Mouse (Mus musculus): ENCODE measurements around the gene Gm17087.

Gene Gm17087

GRCm38 (mm10) chr17:8541974-8542538 lies 24.7 kb downstream of the Gm17087 start:
- no peak for DNase-seq

GRCm38 (mm10) chr17:8538102-8538501 lies 28.6 kb downstream of the Gm17087 start:
- DNase-seq = peak; percentile 57

- no peak for DNase-seq
These were observed 30.2 kb downstream of the Gm17087 start for GRCm38 (mm10) chr17:8536522-8536921.

GRCm38 (mm10) chr17:8533828-8534227 lies 32.9 kb downstream of the Gm17087 start:
- DNase-seq = peak; percentile 40

- no peak for DNase-seq
These were observed 34.1 kb downstream of the Gm17087 start for GRCm38 (mm10) chr17:8532609-8533008.

- no peak for DNase-seq
These were observed 38.1 kb downstream of the Gm17087 start for GRCm38 (mm10) chr17:8528641-8529040.

GRCm38 (mm10) chr17:8526815-8527261 lies 39.9 kb downstream of the Gm17087 start:
- no peak for DNase-seq

- DNase-seq = peak; percentile 32
These were observed 40.6 kb downstream of the Gm17087 start for GRCm38 (mm10) chr17:8525971-8526740.

- no peak for DNase-seq
These were observed 41.5 kb downstream of the Gm17087 start, which contains the start of gene Pde10a for GRCm38 (mm10) chr17:8525225-8525721. TSS of gene Pde10a (plus strand) at chr17:8525372.

- peak; percentile 37 for DNase-seq
These were observed 42.2 kb downstream of the Gm17087 start for GRCm38 (mm10) chr17:8524387-8525165.

GRCm38 (mm10) chr17:8523986-8524385 lies 42.8 kb downstream of the Gm17087 start:
- DNase-seq = no peak

- no peak for DNase-seq
These were observed 50.7 kb downstream of the Gm17087 start for GRCm38 (mm10) chr17:8516006-8516405.

Data from thymus, postnatal 25 days (tissue).